Mouse (Mus musculus): Measurements from ENCODE around the gene Ran. TPM values are rescaled to one million over a fixed set of nuclear protein-coding genes. Genes with fewer than 3 reads are reported as not detected.

Gene Ran
- total RNA-seq (2023), result 94.4 TPM

DNA sequence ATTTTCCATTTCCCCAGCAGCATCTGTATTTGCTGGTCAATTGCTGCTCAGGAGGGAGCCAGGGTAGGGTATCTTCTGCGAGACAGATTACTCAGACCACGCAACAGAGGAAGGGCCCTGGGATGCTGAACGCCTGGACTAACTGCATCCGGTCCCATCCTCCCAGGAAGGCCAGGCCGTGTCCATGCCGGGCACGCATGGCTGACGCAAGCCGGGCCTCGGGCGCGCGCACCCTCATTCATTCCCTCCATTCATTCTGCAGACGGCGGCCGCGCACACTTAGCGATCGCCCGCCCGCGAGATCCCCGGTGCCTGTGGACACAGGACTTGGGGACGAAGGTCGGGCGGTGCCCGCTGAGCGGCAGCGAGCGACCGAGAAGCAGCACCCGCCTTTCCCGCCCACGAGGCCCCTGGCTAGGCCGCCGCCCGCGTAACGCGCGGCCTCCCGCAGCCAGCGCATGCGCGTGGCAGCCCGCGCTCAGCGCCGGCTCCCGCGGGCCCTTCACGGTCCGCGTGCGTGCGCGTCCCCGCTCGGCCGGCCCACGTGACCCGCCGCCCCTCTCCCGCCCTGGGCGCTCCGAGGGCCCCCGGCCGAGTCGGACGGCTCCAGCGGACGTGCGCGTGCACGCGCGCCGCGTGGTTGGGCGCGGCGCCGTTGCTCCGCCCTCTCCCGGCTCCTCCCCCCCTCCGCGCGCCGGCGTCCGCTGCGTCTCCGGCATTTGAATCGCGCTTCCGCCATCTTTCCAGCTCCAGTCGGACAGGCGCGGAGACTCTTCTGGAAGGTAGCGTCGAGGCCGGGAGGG, at the start of gene Ran:
Gene Ran (plus strand): TSS at position 573 of the 803 bp plus-strand sequence.

GRCm38 (mm10) chr5:129008412-129008826, 11.4 kb upstream of the Ran start, which contains the start of gene Stx2:
Stx2 (minus strand) TSS chr5:129008574.

Other genes with a start within 250 kb of the Ran start
- gene Rimbp2, start 66.6 kb upstream of the Ran start, total RNA-seq (2023), result not detected
- 12.7 TPM for gene Stx2, start 11.5 kb upstream of the Ran start, total RNA-seq (2023)
- gene Adgrd1, start 76.7 kb downstream of the Ran start, total RNA-seq (2023), result 1.9 TPM

Measured in CD4-positive naive resting alpha-beta T cell, adult 57 days (primary cell).